Mouse (Mus musculus): ENCODE measurements around the gene Srxn1. TPM values are rescaled to one million over a fixed set of nuclear protein-coding genes. Genes with fewer than 3 reads are reported as not detected.
A peak's percentile ranks its signal among the peaks of the same experiment; 100 is the strongest.

Gene Srxn1
- total RNA-seq, 2 experiments from 2014 or later, result 9.2 to 12.0 TPM

DNA sequence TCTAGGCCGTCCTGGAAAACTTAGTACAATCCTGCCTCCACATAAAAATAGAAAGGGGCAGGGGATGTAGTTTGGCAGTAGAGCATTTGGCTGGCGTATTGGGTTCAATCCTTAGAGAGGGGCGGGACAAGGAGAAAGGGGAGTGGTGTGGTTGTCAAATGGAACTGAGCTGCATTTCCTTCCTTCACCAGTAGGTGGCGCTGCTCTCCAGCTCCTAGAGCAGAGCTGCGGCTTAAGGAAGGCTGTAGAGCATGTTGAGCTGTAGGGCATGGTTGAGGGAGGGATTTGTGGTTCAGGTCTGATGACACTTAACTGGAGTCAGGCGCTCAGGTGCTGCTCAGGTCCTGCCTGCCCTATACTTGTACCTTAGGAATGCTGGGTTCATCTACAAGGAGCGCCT lies 6.6 kb downstream of the Srxn1 start:
- intact Hi-C loops (cut with DNase I; ENCODE audit: low total_unique reads), result no loop called here
- peak; percentile 86 for DNase-seq

DNA sequence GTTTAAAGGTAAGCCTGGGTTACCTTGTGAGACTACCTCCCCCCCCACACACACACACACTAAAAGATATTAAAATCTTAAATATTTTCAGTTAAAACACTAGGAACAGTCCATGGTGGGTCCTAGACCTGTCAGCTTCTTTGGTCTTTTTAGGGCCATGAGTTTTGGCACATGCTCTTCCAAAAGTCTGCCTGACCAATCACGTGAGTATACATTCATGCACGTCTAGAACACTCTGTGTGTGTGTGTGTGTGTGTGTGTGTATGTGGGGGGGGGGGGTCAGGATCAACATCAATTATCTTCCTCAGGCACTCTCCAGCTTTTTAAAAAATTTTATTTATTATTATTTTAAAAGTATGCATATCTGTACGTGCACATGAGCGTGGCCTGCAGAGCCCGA lies 7.2 kb downstream of the Srxn1 start:
- intact Hi-C loops (cut with DNase I; ENCODE audit: low total_unique reads), result no loop called here
- no peak for DNase-seq

DNA sequence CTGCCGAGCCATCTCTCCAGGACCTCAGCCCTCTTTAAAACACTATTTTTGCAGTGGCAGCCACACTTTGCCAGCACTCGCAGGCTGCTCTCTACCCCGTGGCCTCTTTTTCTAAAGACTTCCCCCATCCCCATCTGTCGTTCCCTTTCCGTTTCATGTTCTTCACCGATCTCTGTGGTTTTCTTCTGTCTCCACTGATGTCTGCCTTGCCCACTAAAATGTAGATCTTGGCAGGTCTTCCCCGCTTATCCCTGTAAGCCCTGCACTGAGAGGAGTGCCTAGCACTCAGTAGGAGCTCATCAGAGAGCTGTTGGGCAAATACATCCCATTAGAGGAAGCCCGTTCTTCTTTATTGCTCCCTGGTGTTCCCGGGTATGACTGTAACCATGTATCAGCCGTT lies 7.7 kb downstream of the Srxn1 start:
- DNase-seq, result no peak
- intact Hi-C loops (cut with DNase I; ENCODE audit: low total_unique reads), result no loop called here

DNA sequence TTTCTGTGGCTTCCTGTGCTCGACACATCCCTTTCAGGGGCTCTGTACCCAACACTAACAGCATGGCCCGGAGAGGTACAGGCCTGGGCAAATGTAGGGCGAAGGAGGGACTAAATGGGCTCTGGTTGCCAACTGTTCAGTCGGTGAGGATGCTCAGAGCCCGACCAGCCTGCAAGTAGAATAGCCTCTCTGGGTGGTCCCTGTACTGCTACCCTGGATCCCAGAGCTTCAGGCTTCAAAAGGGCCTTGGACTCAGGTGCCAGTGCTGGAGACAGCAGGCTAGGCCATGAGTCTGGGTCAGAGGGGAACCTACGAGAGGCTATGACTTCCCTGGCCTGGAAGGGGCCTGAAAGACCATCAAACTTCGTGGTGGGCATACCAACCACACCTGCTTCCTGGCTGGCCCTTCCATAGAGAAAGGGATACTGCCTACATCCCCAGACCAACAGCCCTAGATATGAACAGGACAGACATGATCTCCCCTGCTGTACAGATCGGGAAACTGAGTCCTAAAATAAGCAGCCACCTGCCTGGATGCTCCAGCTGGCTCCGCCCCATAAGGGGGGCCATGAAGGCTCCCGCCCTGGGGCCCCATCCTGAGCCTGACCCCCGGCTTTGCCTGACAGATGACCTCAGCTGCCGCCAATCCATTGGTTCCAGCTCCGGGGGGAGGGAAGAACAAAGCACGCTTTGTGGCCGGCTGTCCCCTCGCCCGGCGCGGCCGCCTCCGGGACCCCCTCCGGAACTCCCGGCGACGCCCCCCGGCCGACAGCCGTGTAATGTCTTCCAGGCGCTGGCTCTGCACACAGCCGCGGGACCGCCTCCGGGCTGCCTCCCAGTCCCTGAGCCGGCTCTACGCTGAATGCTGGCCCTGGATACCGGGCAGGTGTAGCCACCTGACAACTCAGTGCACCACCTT lies 9.0 kb downstream of the Srxn1 start:
- peak; percentile 20 for DNase-seq
- intact Hi-C loops (cut with DNase I; ENCODE audit: low total_unique reads), result loop anchor here (2.0 kb wide), 1 partner anchor 82 kb away; no protein-coding TSS in a partner anchor

DNA sequence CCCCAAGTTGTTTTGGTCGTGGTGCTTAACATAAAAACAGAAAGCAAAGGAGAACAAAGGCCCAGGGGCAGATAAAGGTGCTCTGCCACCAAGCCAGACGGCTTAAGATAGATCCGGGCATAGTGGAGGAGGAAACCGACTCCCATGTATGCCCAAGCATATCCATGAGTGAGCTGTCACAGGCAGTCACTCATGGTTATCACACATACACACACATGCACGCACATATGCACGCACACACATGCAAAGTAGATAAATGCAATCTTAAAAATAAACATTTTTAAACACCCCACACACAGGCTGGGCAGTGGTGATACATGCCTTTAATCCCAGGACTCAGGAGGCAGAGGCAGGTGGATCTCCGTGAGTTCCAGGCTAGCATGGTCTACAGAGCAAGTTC lies 12.4 kb downstream of the Srxn1 start:
- intact Hi-C loops (cut with DNase I; ENCODE audit: low total_unique reads), result no loop called here
- DNase-seq, result no peak

DNA sequence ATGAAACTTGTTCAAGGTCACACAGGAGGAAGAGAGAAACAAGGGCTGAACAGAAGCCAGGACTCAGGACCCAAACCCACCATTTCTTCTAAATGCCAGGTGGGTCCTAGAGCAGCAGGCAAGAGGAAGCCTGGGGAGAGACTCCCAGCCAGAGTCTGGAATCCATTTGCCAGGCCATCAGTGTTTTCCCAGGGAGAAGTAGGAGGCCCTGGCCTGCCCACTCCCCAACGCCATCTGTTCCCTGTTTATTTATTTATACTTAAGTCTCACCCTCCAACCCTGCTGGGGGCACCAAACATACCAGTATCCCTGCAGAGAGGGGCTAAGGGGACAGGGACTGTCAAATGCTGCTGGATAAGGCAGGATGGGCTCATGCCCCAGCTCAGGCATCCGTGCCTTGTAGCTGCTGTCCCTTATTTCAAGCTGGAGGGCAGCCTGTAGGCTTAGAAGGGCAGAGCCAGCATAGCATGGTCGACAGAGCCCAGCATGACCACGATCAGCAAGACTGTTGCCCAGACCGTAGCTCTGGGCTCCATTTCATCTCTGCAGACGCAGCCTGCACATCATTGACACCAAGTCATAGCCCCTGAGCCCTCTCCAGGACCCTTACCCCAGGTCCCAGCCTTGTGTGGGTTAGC lies 14.0 kb downstream of the Srxn1 start:
- intact Hi-C loops (cut with DNase I; ENCODE audit: low total_unique reads), result no loop called here

DNA sequence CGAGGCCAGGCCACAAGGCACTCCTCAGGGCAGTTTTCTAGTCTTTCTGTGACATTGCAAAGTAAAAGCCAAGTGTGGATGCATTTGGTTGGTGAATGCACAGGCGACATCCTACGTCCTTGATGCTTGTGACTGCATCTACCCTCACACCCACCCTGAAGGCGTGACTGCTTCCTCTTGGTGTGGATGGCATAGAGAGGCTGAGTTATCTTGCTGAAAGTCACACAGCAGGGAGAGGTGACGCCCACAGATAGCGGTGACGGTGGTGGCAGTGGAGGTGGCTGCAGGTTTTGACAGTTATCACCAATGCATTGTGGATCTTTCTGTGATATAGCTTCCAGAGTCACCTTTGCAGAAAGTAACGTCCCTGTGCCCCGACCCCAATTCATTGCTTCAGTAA lies 17.6 kb downstream of the Srxn1 start:
- DNase-seq, result no peak
- intact Hi-C loops (cut with DNase I; ENCODE audit: low total_unique reads), result no loop called here

More for the DNA sequence above, 14.0 kb downstream of the Srxn1 start:
- no peak for DNase-seq

DNA sequence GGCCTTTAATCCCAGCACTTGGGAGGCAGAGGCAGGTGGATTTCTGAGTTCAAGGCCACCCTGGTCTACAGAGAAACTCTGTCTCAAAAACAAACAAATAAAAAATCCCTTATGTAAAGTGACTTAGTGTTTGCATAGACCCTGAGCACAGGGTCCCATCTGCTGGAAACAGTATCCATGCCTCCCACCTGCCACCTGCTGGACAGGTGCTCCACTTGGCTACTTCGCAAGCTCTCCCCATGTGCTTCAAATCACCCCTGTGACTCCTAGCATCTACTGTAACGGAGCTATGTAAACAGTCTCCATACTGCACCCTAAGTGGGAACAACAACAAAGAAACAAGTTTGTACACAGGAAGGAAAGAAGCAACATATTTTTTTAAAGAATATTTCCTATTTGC lies 23.3 kb downstream of the Srxn1 start:
- intact Hi-C loops (cut with DNase I; ENCODE audit: low total_unique reads), result no loop called here
- no peak for DNase-seq

DNA sequence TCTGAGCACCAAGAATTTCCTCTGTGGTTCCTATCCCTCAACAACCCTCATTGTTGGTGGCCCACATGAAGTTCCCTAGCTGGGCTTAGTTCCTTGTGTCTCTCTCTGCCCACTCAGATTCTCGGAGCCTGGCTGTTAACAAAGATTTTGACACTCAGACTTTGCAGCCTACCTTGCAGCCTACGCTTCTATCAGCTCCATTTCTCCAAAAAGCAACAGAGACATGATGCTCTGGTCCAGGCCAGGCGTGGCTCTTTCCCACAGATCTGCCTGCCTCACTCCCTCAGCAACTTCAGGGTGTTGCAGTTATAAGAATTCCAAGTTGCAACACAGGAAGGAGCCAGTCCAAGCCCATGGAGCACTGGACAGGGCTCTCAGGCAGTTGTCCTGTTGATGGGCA lies 24.5 kb downstream of the Srxn1 start:
- no peak for DNase-seq
- intact Hi-C loops (cut with DNase I; ENCODE audit: low total_unique reads), result no loop called here

DNA sequence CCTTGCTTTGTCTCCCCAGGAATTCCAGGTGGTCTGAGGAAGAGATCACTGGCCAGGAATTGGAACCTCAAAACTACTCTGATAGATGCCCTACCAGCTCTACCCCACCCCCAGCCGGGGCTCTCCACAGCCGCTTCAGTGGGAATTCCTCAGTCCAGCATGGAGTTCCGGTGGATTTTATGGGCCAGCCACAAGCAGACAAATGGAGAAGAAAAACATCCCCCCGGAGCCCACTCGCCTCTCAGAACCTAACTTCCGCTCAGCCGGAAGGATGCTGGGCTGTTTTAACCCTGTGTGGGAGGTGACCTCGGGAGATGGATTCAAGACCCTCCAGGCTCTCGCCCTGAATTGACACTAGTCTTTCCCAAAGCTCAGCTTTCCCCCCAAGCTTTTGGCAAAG lies 26.7 kb downstream of the Srxn1 start:
- no peak for DNase-seq
- intact Hi-C loops (cut with DNase I; ENCODE audit: low total_unique reads), result no loop called here

DNA sequence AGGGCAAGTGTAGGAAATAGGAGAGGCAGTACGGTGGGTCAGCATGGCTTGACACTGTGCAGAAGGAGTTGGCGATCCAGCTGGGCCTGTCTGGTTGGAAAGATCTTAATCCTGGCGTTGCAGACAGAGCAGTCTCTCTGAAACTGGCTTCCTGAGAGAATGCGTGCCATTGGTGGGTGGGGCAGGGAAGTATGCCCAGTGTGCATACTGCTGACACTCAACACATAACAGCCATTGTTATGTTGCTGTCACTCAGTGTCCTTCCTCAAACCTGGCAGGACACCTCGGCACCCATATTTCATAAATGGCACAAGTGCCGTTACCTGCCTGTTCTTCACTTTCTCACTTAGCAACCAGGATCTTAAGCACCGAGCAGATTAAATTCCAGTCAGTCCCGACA lies 27.4 kb downstream of the Srxn1 start:
- intact Hi-C loops (cut with DNase I; ENCODE audit: low total_unique reads), result no loop called here
- no peak for DNase-seq

DNA sequence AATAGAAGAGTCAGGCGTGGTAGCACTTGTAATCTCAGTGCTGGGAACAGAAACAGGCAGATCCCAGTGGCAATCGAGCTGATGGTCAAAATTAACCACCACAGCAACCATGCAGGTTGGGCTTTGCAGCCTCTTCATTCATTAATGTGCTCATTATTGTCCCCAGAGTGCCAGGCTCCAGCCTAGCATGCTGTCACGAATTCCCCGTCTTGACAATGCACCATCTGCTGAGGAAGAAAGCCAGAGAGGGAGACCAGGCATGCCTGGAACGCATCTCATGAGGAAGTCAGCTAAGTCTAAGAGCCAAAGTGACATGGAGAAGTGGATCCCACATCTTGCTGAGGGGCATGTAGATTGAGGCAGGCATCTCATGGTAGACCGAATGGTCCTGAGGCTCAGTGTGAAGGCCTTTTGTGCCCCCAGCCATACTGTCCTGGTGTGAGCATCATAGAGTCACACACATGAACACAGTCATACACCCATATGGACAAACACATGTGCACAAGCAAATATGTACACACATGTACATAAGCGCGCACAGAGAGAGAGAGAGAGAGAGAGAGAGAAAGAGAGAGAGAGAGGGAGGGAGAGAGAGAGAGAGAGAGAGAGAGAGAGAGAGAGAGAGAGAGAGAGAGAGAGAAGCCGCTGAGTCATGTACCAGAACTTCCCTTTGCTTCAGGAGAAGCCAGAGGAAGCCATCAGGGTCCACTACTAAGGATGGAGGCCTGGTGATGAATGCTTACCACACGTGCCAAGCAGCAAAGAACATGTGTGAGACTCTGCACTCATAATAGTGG lies 34.1 kb downstream of the Srxn1 start:
- intact Hi-C loops (cut with DNase I; ENCODE audit: low total_unique reads), result no loop called here
- no peak for DNase-seq

DNA sequence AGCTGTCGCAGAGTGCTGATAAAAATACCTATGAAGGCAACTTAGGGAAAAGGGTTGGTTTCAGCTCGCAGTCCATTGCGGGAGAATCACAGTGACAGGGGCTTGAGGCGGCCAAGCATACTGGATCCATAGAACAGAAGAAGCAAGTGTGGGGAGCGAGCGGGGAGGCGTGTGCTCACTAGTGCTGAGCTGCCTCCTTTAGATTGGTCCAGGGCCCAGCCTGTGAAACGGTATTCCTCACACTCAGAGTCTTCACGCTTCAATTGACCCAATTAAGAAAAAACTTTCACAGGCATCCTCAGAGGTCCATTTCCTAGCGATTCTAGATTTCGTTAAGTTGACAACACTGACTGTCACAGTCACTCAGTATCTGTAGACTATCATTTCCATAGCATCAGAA lies 35.6 kb downstream of the Srxn1 start:
- intact Hi-C loops (cut with DNase I; ENCODE audit: low total_unique reads), result no loop called here
- DNase-seq, result no peak

DNA sequence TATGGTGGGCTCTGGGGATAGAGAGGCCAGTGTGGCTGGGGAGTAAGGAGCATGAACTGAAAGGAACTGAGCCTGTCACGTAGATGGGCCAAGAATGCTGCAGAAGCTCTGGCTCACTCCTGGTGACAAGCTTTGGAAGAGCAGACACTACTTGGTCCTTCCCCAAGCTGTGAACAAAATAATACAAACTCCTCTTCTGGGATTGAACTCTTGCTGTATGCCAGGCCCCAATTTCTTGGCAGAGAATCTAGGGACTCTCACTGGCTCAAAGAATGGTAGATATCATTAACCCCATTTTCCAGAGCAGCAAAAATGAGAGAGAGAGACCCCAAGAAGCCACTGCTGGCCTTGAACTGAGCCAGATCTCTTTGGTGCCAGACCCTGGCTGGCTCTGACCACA lies 36.2 kb downstream of the Srxn1 start:
- no peak for DNase-seq
- intact Hi-C loops (cut with DNase I; ENCODE audit: low total_unique reads), result no loop called here

DNA sequence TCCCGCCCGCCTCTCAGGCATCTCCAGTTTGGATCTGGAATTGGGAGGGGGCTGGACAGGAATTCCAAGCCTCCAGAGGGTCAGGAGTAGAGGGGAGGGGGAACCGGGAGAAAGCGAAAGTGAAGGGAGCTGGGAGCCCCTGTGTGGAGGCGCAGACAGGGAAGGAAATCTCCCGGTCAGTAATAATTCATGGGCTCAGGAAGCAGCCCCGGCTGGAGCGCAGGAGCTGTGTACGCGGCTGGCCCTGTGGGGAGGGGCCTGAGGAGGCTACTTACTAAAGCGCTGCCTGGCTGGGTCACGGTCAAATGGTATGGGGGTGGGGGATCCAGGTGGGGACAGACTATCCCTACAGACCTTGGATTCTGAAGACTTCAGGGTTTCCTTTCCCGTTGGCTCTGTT lies 36.7 kb downstream of the Srxn1 start:
- intact Hi-C loops (cut with DNase I; ENCODE audit: low total_unique reads), result no loop called here
- DNase-seq, result peak; percentile 26

DNA sequence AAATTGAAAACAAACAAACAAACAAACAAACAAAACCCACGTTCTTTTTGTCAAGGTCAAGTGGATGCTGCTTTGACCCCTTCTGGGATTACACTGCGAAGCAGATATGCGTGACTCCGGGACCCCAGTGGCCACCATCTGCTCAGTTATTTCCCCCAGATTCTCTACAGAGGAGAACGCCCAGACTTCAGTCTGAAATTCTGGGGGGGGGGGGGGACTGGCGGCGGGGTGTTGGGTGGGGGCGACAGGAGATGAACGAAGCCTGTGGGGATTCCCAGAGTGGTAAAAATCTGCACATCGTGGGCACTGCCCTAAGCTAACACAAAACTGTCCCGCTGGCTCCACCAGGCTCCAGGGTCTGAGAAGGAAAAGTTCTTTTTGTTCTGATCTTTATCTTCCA lies 37.3 kb downstream of the Srxn1 start:
- intact Hi-C loops (cut with DNase I; ENCODE audit: low total_unique reads), result no loop called here
- no peak for DNase-seq

DNA sequence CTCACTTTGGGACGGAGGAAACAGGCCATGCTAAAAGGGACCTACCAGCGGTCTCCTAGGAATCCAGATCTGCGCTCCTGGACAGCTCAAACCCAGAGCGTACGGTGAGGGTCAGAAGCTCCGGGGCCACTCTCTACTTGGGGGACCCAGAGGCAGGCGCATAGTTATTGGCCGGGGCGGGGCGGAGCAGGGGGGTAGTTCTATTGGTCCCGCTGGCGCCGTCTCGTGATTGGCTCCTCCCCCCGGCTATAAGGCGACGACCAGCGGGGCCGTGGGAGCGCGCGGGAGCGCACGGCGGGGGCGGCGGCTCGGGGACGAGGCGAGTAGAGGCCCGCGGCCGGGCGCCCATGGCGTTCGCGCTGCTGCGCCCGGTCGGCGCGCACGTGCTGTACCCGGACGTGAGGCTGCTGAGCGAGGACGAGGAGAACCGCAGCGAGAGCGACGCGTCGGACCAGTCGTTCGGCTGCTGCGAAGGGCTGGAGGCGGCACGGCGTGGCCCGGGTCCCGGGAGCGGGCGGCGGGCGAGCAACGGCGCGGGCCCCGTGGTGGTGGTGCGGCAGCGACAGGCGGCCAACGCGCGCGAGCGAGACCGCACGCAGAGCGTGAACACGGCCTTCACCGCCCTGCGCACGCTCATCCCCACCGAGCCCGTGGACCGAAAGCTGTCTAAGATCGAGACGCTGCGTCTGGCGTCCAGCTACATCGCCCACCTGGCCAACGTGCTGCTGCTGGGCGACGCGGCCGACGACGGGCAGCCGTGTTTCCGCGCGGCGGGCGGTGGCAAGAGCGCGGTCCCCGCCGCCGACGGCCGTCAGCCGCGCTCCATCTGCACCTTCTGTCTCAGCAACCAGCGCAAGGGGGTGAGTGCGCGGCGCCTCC lies 38.2 kb downstream of the Srxn1 start, which contains the start of gene Tcf15:
Gene Tcf15, plus strand, starts transcription at position 283 of the 879 bp plus-strand sequence.
- intact Hi-C loops (cut with DNase I; ENCODE audit: low total_unique reads), result no loop called here
- DNase-seq, result peak; percentile 77

DNA sequence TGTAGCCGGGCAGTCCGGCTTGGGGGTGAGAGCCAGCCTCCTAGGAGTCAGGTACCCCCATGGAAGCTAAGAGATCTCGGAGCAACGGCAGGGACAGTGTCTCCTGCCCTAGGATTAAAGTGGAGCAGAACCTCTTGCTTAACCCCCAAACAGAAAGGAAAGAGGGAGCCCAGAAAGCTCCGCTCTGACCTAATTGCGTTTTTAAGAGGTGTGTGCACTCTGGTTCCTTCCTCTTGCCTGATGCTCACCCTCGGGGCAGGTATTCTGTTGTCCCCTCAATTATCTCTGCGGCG lies 38.8 kb downstream of the Srxn1 start:
- no peak for DNase-seq
- intact Hi-C loops (cut with DNase I; ENCODE audit: low total_unique reads), result no loop called here

DNA sequence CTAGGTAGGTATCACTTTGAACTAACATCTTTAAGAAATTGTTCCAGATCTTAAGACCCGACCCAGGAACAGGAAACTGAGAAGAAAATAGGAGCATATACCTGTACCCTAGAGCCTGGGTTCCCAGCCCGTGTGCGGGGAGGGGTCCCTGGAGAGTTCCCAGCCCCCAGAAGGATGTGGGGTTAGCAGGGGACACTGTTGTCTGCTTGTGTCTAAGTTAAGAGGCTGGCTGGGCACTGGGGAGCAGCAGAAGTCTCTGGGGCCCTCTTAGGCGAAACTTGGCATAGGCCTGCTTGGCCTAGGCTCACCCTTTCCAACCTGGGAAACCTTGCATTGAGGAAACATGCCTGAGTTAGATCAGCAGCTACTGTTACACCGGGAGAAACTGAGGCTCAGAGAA lies 39.2 kb downstream of the Srxn1 start:
- intact Hi-C loops (cut with DNase I; ENCODE audit: low total_unique reads), result no loop called here
- no peak for DNase-seq

DNA sequence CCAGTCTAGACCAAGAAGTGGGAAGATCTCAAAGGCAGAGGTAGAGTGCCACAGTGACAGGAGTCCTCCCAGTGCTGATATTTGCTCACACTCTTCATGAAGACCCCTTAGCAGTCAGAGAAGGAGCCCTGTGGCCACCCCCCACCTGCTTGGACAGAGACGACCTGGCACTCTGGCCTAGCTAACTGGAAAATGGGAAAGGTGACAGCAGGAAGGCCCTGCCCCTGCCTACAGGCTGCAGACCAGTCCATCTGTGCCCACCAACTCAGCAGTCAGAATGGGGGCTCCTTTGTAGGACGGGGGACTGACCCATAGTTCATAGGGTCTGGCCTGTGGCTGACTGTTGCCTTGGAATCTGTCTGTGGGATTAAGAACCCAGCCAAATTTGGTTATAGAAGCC lies 40.4 kb downstream of the Srxn1 start:
- intact Hi-C loops (cut with DNase I; ENCODE audit: low total_unique reads), result no loop called here
- no peak for DNase-seq
